Mouse (Mus musculus): ENCODE data around the gene Gm5431. TPM values are rescaled to one million over a fixed set of nuclear protein-coding genes. Genes with fewer than 3 reads are reported as not detected.

Gene Gm5431
- total RNA-seq, 2 experiments from 2014 or later, result 0.23 TPM; not detected in 1

GRCm38 (mm10) chr11:48841213-48841612, 60.8 kb downstream of the Gm5431 start:
- DNase-seq (ENCODE audit: low spot score in 2 of 2), result no peak

GRCm38 (mm10) chr11:48840805-48841204, 61.2 kb downstream of the Gm5431 start:
- no peak for DNase-seq (ENCODE audit: low spot score in 2 of 2)

GRCm38 (mm10) chr11:48838879-48839680, 62.9 kb downstream of the Gm5431 start:
- DNase-seq (ENCODE audit: low spot score in 2 of 2), result no peak

GRCm38 (mm10) chr11:48838181-48838797, 63.7 kb downstream of the Gm5431 start:
- DNase-seq (ENCODE audit: low spot score in 2 of 2), result no peak

Other genes starting within 250 kb of the Gm5431 start
- 100 to 1,000 TPM; 237 to 246 TPM for gene Rack1, start 101.9 kb downstream of the Gm5431 start, total RNA-seq (2021)
- 10 to 100 TPM; 58.1 to 62.3 TPM for gene Trim41, start 84.9 kb downstream of the Gm5431 start, total RNA-seq (2021)
- gene Trim7, start 76.1 kb downstream of the Gm5431 start, total RNA-seq (2021), result 1 to 10 TPM; 1.9 to 2.4 TPM
- 1 to 10 TPM in 1 of 2 experiments, under 1 TPM in 1; 0.38 to 1.1 TPM for gene Gm12184, start 75.6 kb downstream of the Gm5431 start, total RNA-seq (2021)
- gene Irgm1, start 30.5 kb downstream of the Gm5431 start, total RNA-seq (2021), result 1 to 10 TPM; 5.6 to 5.8 TPM
- gene Psme2b, start 44.0 kb upstream of the Gm5431 start, total RNA-seq (2021), result 1 to 10 TPM in 1 of 2 experiments, under 1 TPM in 1; 0.84 to 1.7 TPM
- gene Olfr56, start 76.7 kb upstream of the Gm5431 start, total RNA-seq (2021), result not detected
- under 1 TPM; 0.96 to 0.99 TPM for gene 9930111J21Rik1, start 77.2 kb upstream of the Gm5431 start, total RNA-seq (2021)
- under 1 TPM; 0.12 to 0.18 TPM for gene Gm12185, start 90.0 kb upstream of the Gm5431 start, total RNA-seq (2021)
- 1 to 10 TPM in 1 of 2 experiments, under 1 TPM in 1; 0.22 to 1.1 TPM for gene Tgtp1, start 92.0 kb upstream of the Gm5431 start, total RNA-seq (2021)
- gene 9930111J21Rik2, start 149.0 kb upstream of the Gm5431 start, total RNA-seq (2021), result 1 to 10 TPM; 1.1 to 1.4 TPM
- gene Tgtp2, start 162.0 kb upstream of the Gm5431 start, total RNA-seq (2021), result not detected
- under 1 TPM; 0.40 to 0.51 TPM for gene Ifi47, start 174.4 kb upstream of the Gm5431 start, total RNA-seq (2021)
- not detected for gene Olfr1396, start 212.7 kb upstream of the Gm5431 start, total RNA-seq (2021)
- gene Olfr1395, start 240.1 kb upstream of the Gm5431 start, total RNA-seq (2021), result not detected